Mouse (Mus musculus) liver, embryonic 14.5 days (tissue): ENCODE measurements around the gene Dclre1b. TPM values are rescaled to one million over a fixed set of nuclear protein-coding genes. Genes with fewer than 3 reads are reported as not detected.
"Not testable (repeated sequence)": the region's sequence is repeated elsewhere in the genome, so short reads cannot be mapped to it uniquely, and the experiment has no call there.

ENCODE experiments used
- ATAC-seq: fragments of 200-750 bp; cut with Nextera tagmentation; 2 replicates; pipeline ENCODE4 v1.8.0; 2017; ENCODE audit warnings: moderate number of reproducible peaks, mild to moderate bottlenecking, moderate library complexity; ENCODE audit not compliant: insufficient read depth
- DNase-seq, 3 experiments: peaks; one replicate each; pipeline ENCODE4 v3.0.0-alpha.2; 2012 to 2013; ENCODE audit warnings: low read depth in 3 of 3, low spot score in 3 of 3
- H3K27ac ChIP-seq: fragments of 300-500 bp; sonication (generic); 2 replicates; pipeline ENCODE4 v1.5.1; 2014; ENCODE audit warnings: moderate library complexity, mild to moderate bottlenecking, control low read depth, inconsistent platforms
- H3K27me3 ChIP-seq: fragments of 300-500 bp; sonication (generic); 2 replicates; pipeline ENCODE4 v1.6.1; 2014; ENCODE audit warnings: mild to moderate bottlenecking, low read length, moderate library complexity; ENCODE audit not compliant: control insufficient read depth, insufficient read depth
- H3K36me3 ChIP-seq: fragments of 300-500 bp; sonication (generic); replicated peaks from 2 replicates; pipeline ENCODE4 v1.6.1; 2014; ENCODE audit warnings: low read depth; ENCODE audit not compliant: control insufficient read depth, insufficient read depth
- H3K4me1 ChIP-seq, 2 experiments: fragments of 200-500 bp in 1 of 2; fragments of 300-500 bp in 1 of 2; sonication (generic) in 1 of 2; replicated peaks; 2 replicates each; pipeline ENCODE4 v1.6.1; 2012 to 2014; ENCODE audit warnings: antibody characterized with exemption in 1 of 2, inconsistent platforms in 1 of 2, low read length in 1 of 2; ENCODE audit not compliant: control insufficient read depth in 2 of 2, insufficient read depth in 2 of 2
- H3K4me2 ChIP-seq: fragments of 300-500 bp; sonication (generic); 2 replicates; pipeline ENCODE4 v1.6.1; 2014; ENCODE audit warnings: low read depth, mild to moderate bottlenecking, control low read depth, moderate library complexity
- H3K4me3 ChIP-seq, 2 experiments: fragments of 200-500 bp in 1 of 2; fragments of 300-500 bp in 1 of 2; sonication (generic) in 1 of 2; 2 replicates each; pipeline ENCODE4 v1.5.1; 2012 to 2014; ENCODE audit warnings: low read depth in 2 of 2, low read length in 2 of 2, mild to moderate bottlenecking in 2 of 2, control low read depth in 1 of 2, inconsistent platforms in 1 of 2, moderate library complexity in 1 of 2; ENCODE audit not compliant: insufficient read depth in 1 of 2
- H3K9ac ChIP-seq: fragments of 300-500 bp; sonication (generic); replicated peaks from 2 replicates; pipeline ENCODE4 v1.6.1; 2014; ENCODE audit warnings: mild to moderate bottlenecking, control low read depth, moderate library complexity
- H3K9me3 ChIP-seq: fragments of 300-500 bp; sonication (generic); 2 replicates; pipeline ENCODE4 v1.6.1; 2016; ENCODE audit warnings: low read length, mixed read lengths; ENCODE audit not compliant: control insufficient read depth
- CTCF ChIP-seq: IDR thresholded peaks from 2 replicates; pipeline ENCODE4 v1.5.1; 2016; ENCODE audit warnings: antibody characterized with exemption, low read depth, control low read depth
- EP300 ChIP-seq: IDR thresholded peaks from 2 replicates; pipeline ENCODE4 v1.6.1; 2016; ENCODE audit warnings: antibody characterized with exemption, low read depth
- WGBS: fragments of 180-500 bp; shearing (Covaris S2); extraction: QIAGEN DNeasy Blood & Tissue Kit; methylation state at CpG from one replicate; pipeline ENCODE4 v1.1.7; 2014; ENCODE audit not compliant: insufficient replicate concordance; 5-methylcytosine and 5-hydroxymethylcytosine counted together
- polyA plus RNA-seq, 2 experiments: library from polyadenylated mRNA; depleted of rRNA in 1 of 2; stranded (reverse) in 1 of 2; unstranded in 1 of 2; fragments of >200 nt; fragmentation: Nextera tagmentation in 1 of 2; extraction: Ambion mirVana in 1 of 2; gene quantifications; 2 replicates each; pipeline versions ENCODE4 v1.2.1 to v1.2.3; 2012 to 2014

The Dclre1b gene
- polyA plus RNA-seq, 2 experiments = 9.7 to 27.4 TPM

GRCm38 (mm10) chr3:103852565-103853299 is 43.5 kb upstream of the Dclre1b start:
- Histone ChIP-seq H3K36me3 (no peaks in the 10 kb centered on the region), H3K4me3 (no peak overlapping the region), H3K4me1 (peaks cover 0 to 5% of the 10 kb centered on the region in 2 experiments; a peak in 1 of 4 replicates), H3K9me3 (no peaks in the 10 kb centered on the region), H3K9ac (no peak overlapping the region), H3K4me2 (no peak overlapping the region), H3K27me3 (no peaks in the 10 kb centered on the region), H3K27ac (no peak overlapping the region)
- ATAC-seq = no peak
- DNase-seq = peak; percentile 37 to 50 (median 45)
- TF ChIP-seq CTCF = peak; percentile 56
- TF ChIP-seq EP300 = no peak
- 54% methylated on average over 3 of the region's 3 CpGs for WGBS

- Histone ChIP-seq H3K4me2 (no peak overlapping the region), H3K9me3 (no peaks in the 10 kb centered on the region), H3K27ac (no peak overlapping the region), H3K36me3 (no peaks in the 10 kb centered on the region), H3K27me3 (no peaks in the 10 kb centered on the region), H3K9ac (no peak overlapping the region), H3K4me1 (peaks cover 0 to 5% of the 10 kb centered on the region in 2 experiments; a peak in 1 of 4 replicates), H3K4me3 (no peak overlapping the region)
- ATAC-seq (no peak), DNase-seq (no peak)
- 65% methylated on average over 8 of the region's 8 CpGs for WGBS
- no peak for TF ChIP-seq EP300
- TF ChIP-seq CTCF = no peak
Measured at GRCm38 (mm10) chr3:103851882-103852281, 42.6 kb upstream of the Dclre1b start.

- 82% methylated on average over 6 of the region's 6 CpGs for WGBS
- Histone ChIP-seq H3K4me2 (no peak overlapping the region), H3K27ac (no peak overlapping the region), H3K4me3 (no peak overlapping the region), H3K9ac (no peak overlapping the region), H3K4me1 (peaks cover 0 to 5% of the 10 kb centered on the region in 2 experiments; a peak in 1 of 4 replicates), H3K9me3 (no peaks in the 10 kb centered on the region), H3K36me3 (no peaks in the 10 kb centered on the region), H3K27me3 (no peaks in the 10 kb centered on the region)
- ATAC-seq (no peak), DNase-seq (no peak)
- TF ChIP-seq EP300 = no peak
- no peak for TF ChIP-seq CTCF
Measured at GRCm38 (mm10) chr3:103851481-103851880, 42.2 kb upstream of the Dclre1b start.

GRCm38 (mm10) chr3:103850644-103851363 is 41.6 kb upstream of the Dclre1b start:
- Histone ChIP-seq H3K4me1 (peaks cover 0 to 5% of the 10 kb centered on the region in 2 experiments; a peak in 1 of 4 replicates), H3K4me3 (no peak overlapping the region), H3K36me3 (no peaks in the 10 kb centered on the region), H3K9me3 (no peaks in the 10 kb centered on the region), H3K27me3 (no peaks in the 10 kb centered on the region), H3K4me2 (no peak overlapping the region), H3K27ac (no peak overlapping the region), H3K9ac (no peak overlapping the region)
- WGBS = 50% methylated on average over 9 of the region's 9 CpGs
- no peak for TF ChIP-seq EP300
- TF ChIP-seq CTCF = no peak
- ATAC-seq = no peak
- DNase-seq = no peak

- H3K9ac ChIP-seq, H3K4me3 ChIP-seq, H3K4me2 ChIP-seq, H3K9me3 ChIP-seq, ATAC-seq, DNase-seq, H3K4me1 ChIP-seq, H3K27me3 ChIP-seq, H3K27ac ChIP-seq, H3K36me3 ChIP-seq: not testable (repeated sequence)
- WGBS = 60% methylated on average over 7 of the region's 7 CpGs
Measured at GRCm38 (mm10) chr3:103840946-103841345, 31.7 kb upstream of the Dclre1b start.

- not testable (repeated sequence) for H3K27me3 ChIP-seq, H3K4me2 ChIP-seq, H3K9ac ChIP-seq, H3K36me3 ChIP-seq, ATAC-seq, H3K9me3 ChIP-seq, H3K4me3 ChIP-seq, H3K4me1 ChIP-seq, DNase-seq, H3K27ac ChIP-seq
- 70% methylated on average over 3 of the region's 3 CpGs for WGBS
Measured at GRCm38 (mm10) chr3:103840195-103840594, 31.0 kb upstream of the Dclre1b start.
